Mouse (Mus musculus) heart, embryonic 16.5 days (tissue): ENCODE results near the gene Bbc3. TPM values are rescaled to one million over a fixed set of nuclear protein-coding genes. Genes with fewer than 3 reads are reported as not detected.
"Not testable (repeated sequence)": the region's sequence is repeated elsewhere in the genome, so short reads cannot be mapped to it uniquely, and the experiment has no call there.

Experiments
- ATAC-seq: fragments of 200-750 bp; cut with Nextera tagmentation; replicated peaks from 2 replicates; pipeline ENCODE4 v1.8.0; 2017; ENCODE audit warnings: moderate number of reproducible peaks; ENCODE audit not compliant: insufficient read depth, low FRiP score; ENCODE audit errors: extremely low read depth
- H3K27ac ChIP-seq: fragments of 300-500 bp; sonication (generic); 2 replicates; pipeline ENCODE4 v1.5.1; 2014; ENCODE audit warnings: mild to moderate bottlenecking, low read length, control low read depth, moderate library complexity
- H3K27me3 ChIP-seq: fragments of 300-500 bp; sonication (generic); 2 replicates; pipeline ENCODE4 v1.6.1; 2014; ENCODE audit warnings: low read length, mixed read lengths; ENCODE audit not compliant: control insufficient read depth, insufficient read depth
- H3K36me3 ChIP-seq: fragments of 300-500 bp; sonication (generic); 2 replicates; pipeline ENCODE4 v1.6.1; 2014; ENCODE audit not compliant: control insufficient read depth, insufficient read depth
- H3K4me1 ChIP-seq: fragments of 300-500 bp; sonication (generic); 2 replicates; pipeline ENCODE4 v1.6.1; 2014; ENCODE audit warnings: low read length, mixed read lengths; ENCODE audit not compliant: control insufficient read depth, insufficient read depth
- H3K4me2 ChIP-seq: fragments of 300-500 bp; sonication (generic); 2 replicates; pipeline ENCODE4 v1.6.1; 2014; ENCODE audit warnings: low read depth, mild to moderate bottlenecking, control low read depth, low read length
- H3K4me3 ChIP-seq: fragments of 300-500 bp; sonication (generic); 2 replicates; pipeline ENCODE4 v1.5.1; 2014; ENCODE audit warnings: mild to moderate bottlenecking, control low read depth, low read length
- H3K9ac ChIP-seq: fragments of 300-500 bp; sonication (generic); 2 replicates; pipeline ENCODE4 v1.6.1; 2014; ENCODE audit warnings: low read length, control low read depth
- H3K9me3 ChIP-seq: fragments of 300-500 bp; sonication (generic); replicated peaks from 2 replicates; pipeline ENCODE4 v1.6.1; 2016; ENCODE audit warnings: low read length; ENCODE audit not compliant: control insufficient read depth
- WGBS: fragments of 180-500 bp; shearing (Covaris S2); extraction: QIAGEN DNeasy Blood & Tissue Kit; methylation state at CpG from one replicate; pipeline ENCODE4 v1.1.7; 2014; 5-methylcytosine and 5-hydroxymethylcytosine counted together
- polyA plus RNA-seq: library from polyadenylated mRNA; unstranded; fragments of >200 nt; fragmentation: Nextera tagmentation; extraction: Ambion mirVana; gene quantifications from 2 replicates; pipeline ENCODE4 v1.2.1, GENCODE M21; 2015

The Bbc3 gene
- polyA plus RNA-seq, 1 experiment from 2014 or later, result 5.7 TPM

- Histone ChIP-seq H3K9ac (no peak overlapping the region), H3K4me1 (peaks cover 27% of the 10 kb centered on the region), H3K4me2 (no peak overlapping the region), H3K4me3 (no peak overlapping the region), H3K36me3 (no peaks in the 10 kb centered on the region), H3K27ac (peak overlapping the region; percentile 79; the same call in 1 of the 2 replicates), H3K27me3 (no peaks in the 10 kb centered on the region), H3K9me3 (no peaks in the 10 kb centered on the region)
- WGBS, result 59% methylated on average over 2 of the region's 2 CpGs
- ATAC-seq, result no peak
These were observed 10.6 kb upstream of the Bbc3 start for GRCm38 (mm10) chr7:16297616-16298015.

DNA sequence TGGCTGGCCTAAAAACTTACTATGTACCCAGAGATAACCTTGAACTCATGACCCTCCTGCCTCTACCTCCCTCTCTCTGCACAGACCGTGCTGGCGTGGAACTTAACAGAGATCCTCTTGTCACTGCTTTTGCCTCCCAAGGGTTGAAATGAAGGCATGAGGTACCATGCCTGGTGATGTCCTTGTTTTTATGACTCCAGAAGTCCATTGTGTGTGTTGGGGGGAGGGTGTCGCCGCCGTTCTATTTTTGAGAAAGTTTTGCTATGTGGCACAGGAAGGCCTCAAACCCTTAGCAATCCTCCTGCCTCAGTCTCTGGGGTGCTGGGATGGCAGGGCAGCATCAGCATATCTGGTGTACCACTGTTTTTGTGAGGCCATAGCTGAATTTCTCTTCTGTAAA lies 9.3 kb upstream of the Bbc3 start:
- H3K4me3 ChIP-seq, result no peak overlapping the region
- H3K4me1 ChIP-seq, result peaks cover 27% of the 10 kb centered on the region
- H3K27me3 ChIP-seq, result no peaks in the 10 kb centered on the region
- H3K27ac ChIP-seq, result no peak overlapping the region
- H3K4me2 ChIP-seq, result peak overlapping the region; percentile 86; the same call in 1 of the 2 replicates
- no peaks in the 10 kb centered on the region for H3K36me3 ChIP-seq
- H3K9me3 ChIP-seq, result no peaks in the 10 kb centered on the region
- 70% methylated on average over 5 of the region's 5 CpGs for WGBS
- ATAC-seq, result no peak
- no peak overlapping the region for H3K9ac ChIP-seq

DNA sequence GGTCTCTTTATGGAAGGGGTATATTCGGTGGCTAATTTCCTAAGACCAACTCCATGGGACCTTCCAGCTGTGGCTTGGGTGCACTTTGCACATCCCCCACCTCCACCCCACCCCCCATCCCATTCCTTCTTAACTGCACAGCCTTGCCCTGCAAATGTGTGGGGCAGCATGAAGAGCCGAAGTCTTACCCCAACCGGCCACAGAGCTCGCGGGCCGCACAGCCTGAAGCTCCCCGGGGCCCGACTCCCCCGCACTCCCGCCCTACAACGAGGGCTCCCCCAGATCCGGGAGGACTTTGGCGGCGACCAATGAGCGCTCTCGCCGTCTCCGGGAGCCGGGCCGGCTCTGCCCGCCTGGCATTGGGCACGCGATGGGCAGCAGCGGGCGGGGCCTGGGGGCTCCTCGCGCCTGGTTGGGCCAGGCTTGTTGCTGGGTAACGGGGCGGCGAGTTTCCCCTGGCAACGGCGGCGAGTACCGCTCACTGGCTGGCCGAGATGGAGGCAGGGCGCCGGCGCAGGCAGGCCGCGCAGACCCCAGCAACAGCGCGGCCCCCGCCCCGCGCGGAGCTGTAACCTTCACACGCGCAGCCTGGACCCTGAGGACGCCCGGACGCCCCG lies 8.7 kb upstream of the Bbc3 start:
- 1% methylated on average over 52 of the region's 52 CpGs for WGBS
- no peak overlapping the region for H3K27ac ChIP-seq

GRCm38 (mm10) chr7:16307141-16307540 lies 1.1 kb upstream of the Bbc3 start:
- 71% methylated on average over 6 of the region's 6 CpGs for WGBS
- not testable (repeated sequence) for H3K27ac ChIP-seq, H3K27me3 ChIP-seq, H3K9ac ChIP-seq, H3K4me3 ChIP-seq, ATAC-seq, H3K36me3 ChIP-seq, H3K9me3 ChIP-seq, H3K4me2 ChIP-seq
- peaks cover 28% of the 10 kb centered on the region for H3K4me1 ChIP-seq

More for the DNA sequence above, 8.7 kb upstream of the Bbc3 start:
- Histone ChIP-seq H3K9ac (peak overlapping the region; percentile 67), H3K4me3 (peak overlapping the region; percentile 55), H3K4me2 (peak overlapping the region; percentile 86), H3K9me3 (no peaks in the 10 kb centered on the region), H3K27me3 (no peaks in the 10 kb centered on the region), H3K36me3 (no peaks in the 10 kb centered on the region), H3K4me1 (peaks cover 27% of the 10 kb centered on the region)
- peak; percentile 46 for ATAC-seq

- 37% methylated on average over 16 of the region's 16 CpGs for WGBS
- Histone ChIP-seq H3K27ac (peak overlapping the region; percentile 56), H3K36me3 (no peaks in the 10 kb centered on the region), H3K4me1 (peaks cover 36% of the 10 kb centered on the region), H3K9ac (peak overlapping the region; percentile 76), H3K4me3 (peak overlapping the region; percentile 85), H3K27me3 (no peaks in the 10 kb centered on the region), H3K9me3 (no peaks in the 10 kb centered on the region), H3K4me2 (peak overlapping the region; percentile 100)
- ATAC-seq, result no peak
These were observed 543 bp downstream of the Bbc3 start for GRCm38 (mm10) chr7:16308555-16309317.

DNA sequence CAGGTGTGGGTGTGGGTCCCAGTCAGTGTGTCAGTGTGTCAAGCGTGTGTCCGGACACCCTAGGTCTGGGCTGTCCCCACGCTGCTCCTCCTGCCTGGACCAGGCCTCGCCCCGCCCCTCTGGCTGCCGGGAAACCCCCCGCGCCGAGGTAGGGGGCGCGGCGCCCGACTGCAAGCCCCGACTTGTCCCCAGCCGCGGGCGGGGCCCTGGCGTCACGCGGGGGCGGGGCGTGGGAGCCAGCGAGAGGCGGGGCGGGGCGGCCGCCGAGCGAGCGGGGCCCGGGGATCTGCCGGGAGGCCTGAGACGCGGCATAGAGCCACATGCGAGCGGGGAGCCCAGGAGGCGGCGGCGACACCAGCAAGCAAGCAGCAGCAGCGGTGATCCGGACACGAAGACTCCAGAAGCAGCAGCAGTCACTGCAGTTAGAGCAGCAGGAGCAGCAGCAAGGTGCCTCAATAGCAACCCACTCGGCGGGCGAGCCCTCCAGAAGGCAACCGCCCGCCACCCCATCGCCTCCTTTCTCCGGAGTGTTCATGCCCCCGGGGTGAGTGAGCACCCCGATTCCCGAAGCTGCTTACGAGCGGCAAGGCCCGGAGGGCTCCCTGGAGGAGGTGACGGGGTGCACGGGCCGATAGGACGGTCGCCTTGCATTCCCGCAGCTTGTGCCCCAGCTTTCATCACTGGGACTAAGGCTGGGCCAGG lies 1.3 kb downstream of the Bbc3 start:
- Histone ChIP-seq H3K9ac (peak overlapping the region; percentile 76), H3K27me3 (no peaks in the 10 kb centered on the region), H3K27ac (peak overlapping the region; percentile 70), H3K9me3 (no peaks in the 10 kb centered on the region), H3K36me3 (no peaks in the 10 kb centered on the region), H3K4me1 (peaks cover 39% of the 10 kb centered on the region), H3K4me2 (peak overlapping the region; percentile 100), H3K4me3 (peak overlapping the region; percentile 85)
- ATAC-seq, result peak; percentile 47
- under 1% methylated on average over 61 of the region's 61 CpGs for WGBS

DNA sequence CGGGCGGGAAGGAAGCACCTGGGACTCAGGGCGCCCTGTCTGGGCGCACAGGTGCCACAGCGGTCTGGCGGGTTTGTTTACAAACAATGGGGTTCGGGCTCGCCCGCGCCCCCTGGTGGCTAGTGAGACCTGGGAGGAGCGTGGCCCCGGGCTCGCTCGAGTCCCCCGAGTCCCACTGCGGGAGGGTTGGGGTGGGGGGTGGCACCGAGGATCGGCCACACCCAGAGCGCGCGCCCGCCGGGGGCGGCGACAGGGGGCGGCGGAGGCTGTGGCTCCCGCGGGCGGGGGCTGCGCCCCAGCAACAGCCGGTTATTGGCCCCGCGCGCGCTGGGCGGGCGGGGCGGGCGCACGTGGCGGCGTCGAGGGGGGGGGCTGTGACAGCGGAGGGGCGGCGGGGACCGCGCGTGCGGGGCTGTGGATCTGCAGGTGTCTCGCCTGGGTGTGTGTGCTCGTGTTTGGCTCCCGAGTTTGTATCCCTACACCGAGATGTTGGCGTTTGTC lies 1.9 kb downstream of the Bbc3 start:
- no peaks in the 10 kb centered on the region for H3K36me3 ChIP-seq
- peak overlapping the region; percentile 85 for H3K4me3 ChIP-seq
- H3K9ac ChIP-seq, result peak overlapping the region; percentile 76
- H3K27me3 ChIP-seq, result no peaks in the 10 kb centered on the region
- WGBS, result 1% methylated on average over 30 of the region's 56 CpGs
- peak overlapping the region; percentile 100 for H3K4me2 ChIP-seq
- peak; percentile 12 for ATAC-seq
- no peaks in the 10 kb centered on the region for H3K9me3 ChIP-seq
- H3K27ac ChIP-seq, result peak overlapping the region; percentile 70
- peaks cover 40% of the 10 kb centered on the region for H3K4me1 ChIP-seq

DNA sequence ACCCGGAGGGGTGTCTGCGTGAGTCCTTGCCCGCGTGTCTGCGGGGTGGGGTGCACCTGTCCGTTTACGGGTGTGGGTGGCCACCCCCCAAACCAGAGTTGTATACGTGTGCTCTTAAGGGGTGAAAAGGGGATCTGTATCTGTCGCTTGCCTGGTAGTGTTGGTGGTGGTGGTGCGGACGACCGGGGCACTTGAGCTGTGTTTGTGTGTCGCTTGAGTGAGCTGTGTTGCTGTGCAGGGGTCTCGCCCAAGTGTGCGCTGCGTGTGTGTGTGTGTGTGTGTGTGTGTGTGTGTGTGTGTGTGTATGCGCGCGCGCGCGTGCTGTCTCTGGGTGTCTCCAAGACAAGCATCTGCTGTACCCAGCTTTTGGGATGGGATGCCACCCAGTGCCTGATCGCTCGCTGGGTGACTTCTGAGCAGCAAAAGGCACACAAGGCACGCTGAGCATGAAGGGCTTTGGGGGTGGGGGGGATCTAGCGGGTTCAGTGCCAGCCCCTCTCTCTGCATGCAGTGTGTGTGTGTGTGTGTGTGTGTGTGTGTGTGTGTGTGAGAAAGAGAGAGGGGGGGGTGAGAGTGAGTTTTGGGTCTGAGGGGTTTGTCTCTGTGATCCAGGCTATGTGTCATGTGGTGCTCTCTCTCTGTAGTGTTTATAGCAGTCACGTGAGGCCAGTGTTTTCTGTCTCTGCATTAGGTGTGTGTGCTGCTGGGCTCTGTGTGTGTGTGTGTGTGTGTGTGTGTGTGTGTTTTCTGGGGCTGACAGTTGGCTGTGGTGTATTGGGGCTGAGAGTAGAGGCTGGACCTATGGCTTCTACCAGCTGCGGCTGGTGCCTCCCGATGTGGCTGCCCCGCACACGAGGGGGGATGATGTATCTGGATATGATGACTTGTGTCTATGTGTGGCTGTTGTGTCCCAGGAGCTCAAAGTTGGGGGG lies 2.6 kb downstream of the Bbc3 start:
- H3K36me3 ChIP-seq, result no peaks in the 10 kb centered on the region
- peaks cover 40% of the 10 kb centered on the region for H3K4me1 ChIP-seq
- H3K9me3 ChIP-seq, result no peaks in the 10 kb centered on the region
- ATAC-seq, result no peak
- peak overlapping the region; percentile 85 for H3K4me3 ChIP-seq
- peak overlapping the region; percentile 100 for H3K27ac ChIP-seq
- WGBS, result under 1% methylated on average over 31 of the region's 31 CpGs
- peak overlapping the region; percentile 100 for H3K4me2 ChIP-seq
- H3K27me3 ChIP-seq, result no peaks in the 10 kb centered on the region
- peak overlapping the region; percentile 99 for H3K9ac ChIP-seq
